Mouse (Mus musculus): ENCODE measurements around the gene Dnajb9.

- TF ChIP-seq CTCF (IDR thresholded peaks at IDR 0.05; ENCODE audit: low read depth) (no peak), EP300 (optimal IDR thresholded peaks at IDR 0.05) (no peak)
These were observed 14.5 kb upstream of the Dnajb9 start for GRCm38 (mm10) chr12:44224650-44225049.

Measured in stomach, postnatal 0 days (tissue).